Mouse (Mus musculus): ENCODE measurements at regions not wholly inside any gene's neighbourhood (a gene's known extent, or its start where the extent isn't known, plus 50 kb on each side); places are given as distances from the start of the nearest gene placed in this dataset.

GRCm38 (mm10) chr11:84722658-84723201, 96.6 kb downstream of the Mrm1 start:
- TF ChIP-seq CTCF (IDR thresholded peaks at IDR 0.05; ENCODE audit: control insufficient read depth, insufficient read depth, insufficient read length) (no peak), USF1 (IDR thresholded peaks at IDR 0.05; ENCODE audit: low read depth) (no peak), FOSL1 (IDR thresholded peaks at IDR 0.05; ENCODE audit: insufficient read depth, low read length, poor library complexity, severe bottlenecking) (no peak), MAX (IDR thresholded peaks at IDR 0.05) (no peak), MYOG (IDR thresholded peaks at IDR 0.05; ENCODE audit: control insufficient read depth, extremely low read depth, insufficient read length) (no peak)

Measured in C2C12 (cell line).